Mouse (Mus musculus) forebrain, embryonic 13.5 days (tissue): ENCODE results near the gene BC051142. TPM values are rescaled to one million over a fixed set of nuclear protein-coding genes. Genes with fewer than 3 reads are reported as not detected.

Experiments used
- ATAC-seq: fragments of 200-750 bp; cut with Nextera tagmentation; 2 replicates; pipeline ENCODE4 v1.8.0; 2017
- H3K27ac ChIP-seq: fragments of 300-500 bp; sonication (generic); 2 replicates; pipeline ENCODE4 v1.5.1; 2015; ENCODE audit warnings: inconsistent platforms, mild to moderate bottlenecking, moderate library complexity
- H3K27me3 ChIP-seq: fragments of 300-500 bp; sonication (generic); 2 replicates; pipeline ENCODE4 v1.6.1; 2015; ENCODE audit warnings: mild to moderate bottlenecking, inconsistent platforms
- H3K36me3 ChIP-seq: fragments of 300-500 bp; sonication (generic); 2 replicates; pipeline ENCODE4 v1.6.1; 2015; ENCODE audit warnings: mild to moderate bottlenecking, inconsistent platforms; ENCODE audit not compliant: poor library complexity, severe bottlenecking
- H3K4me1 ChIP-seq: fragments of 300-500 bp; sonication (generic); 2 replicates; pipeline ENCODE4 v1.6.1; 2015; ENCODE audit warnings: inconsistent platforms
- H3K4me2 ChIP-seq: fragments of 300-500 bp; sonication (generic); 2 replicates; pipeline ENCODE4 v1.6.1; 2015; ENCODE audit warnings: inconsistent platforms, mild to moderate bottlenecking, moderate library complexity
- H3K4me3 ChIP-seq: fragments of 300-500 bp; sonication (generic); 2 replicates; pipeline ENCODE4 v1.5.1; 2015; ENCODE audit warnings: mild to moderate bottlenecking, inconsistent platforms
- H3K9ac ChIP-seq: fragments of 300-500 bp; sonication (generic); 2 replicates; pipeline ENCODE4 v1.6.1; 2015; ENCODE audit warnings: mild to moderate bottlenecking, inconsistent platforms
- H3K9me3 ChIP-seq: fragments of 300-500 bp; sonication (generic); replicated peaks from 2 replicates; pipeline ENCODE4 v1.6.1; 2016; ENCODE audit warnings: inconsistent platforms
- WGBS: fragments of 180-500 bp; shearing (Covaris S2); methylation state at CpG from one replicate; pipeline ENCODE4 v1.1.7; 2015; 5-methylcytosine and 5-hydroxymethylcytosine counted together
- polyA plus RNA-seq: library from polyadenylated mRNA; unstranded; fragments of >200 nt; fragmentation: Nextera tagmentation; extraction: Ambion mirVana; gene quantifications from 2 replicates; pipeline ENCODE4 v1.2.1, GENCODE M21; 2015

The BC051142 gene
- polyA plus RNA-seq, 1 experiment from 2014 or later = 2.6 TPM

DNA sequence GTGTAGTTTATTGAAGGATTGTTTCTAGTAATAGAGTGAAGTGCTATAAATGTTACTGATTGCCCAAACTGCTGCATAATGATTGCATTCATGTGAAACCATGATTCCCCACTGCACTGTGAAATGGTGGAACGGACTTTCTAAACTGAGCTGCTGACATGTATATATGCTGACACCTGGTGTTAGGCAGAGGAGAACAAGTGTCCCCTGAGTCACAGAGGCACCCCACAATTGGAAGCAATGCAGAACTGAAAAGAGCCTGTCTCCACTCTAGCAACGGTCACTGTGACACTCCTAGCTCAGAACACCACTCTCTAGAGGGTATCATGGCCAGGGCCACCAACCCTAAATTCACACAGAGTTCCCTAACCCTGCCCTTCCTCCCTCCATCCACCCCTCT lies 19.9 kb upstream of the BC051142 start:
- no peak overlapping the region for H3K9ac ChIP-seq
- 0 out of 2 replicates have a peak, but pooled peaks cover 3% of the 10 kb centered on the region for H3K4me1 ChIP-seq
- 80% methylated on average over 2 of the region's 2 CpGs for WGBS
- no peaks in the 10 kb centered on the region; the same call in 1 of the 2 replicates for H3K27me3 ChIP-seq
- no peak overlapping the region for H3K4me3 ChIP-seq
- H3K27ac ChIP-seq = no peak overlapping the region
- no peaks in the 10 kb centered on the region for H3K9me3 ChIP-seq
- ATAC-seq = no peak
- no peaks in the 10 kb centered on the region for H3K36me3 ChIP-seq
- no peak overlapping the region for H3K4me2 ChIP-seq

DNA sequence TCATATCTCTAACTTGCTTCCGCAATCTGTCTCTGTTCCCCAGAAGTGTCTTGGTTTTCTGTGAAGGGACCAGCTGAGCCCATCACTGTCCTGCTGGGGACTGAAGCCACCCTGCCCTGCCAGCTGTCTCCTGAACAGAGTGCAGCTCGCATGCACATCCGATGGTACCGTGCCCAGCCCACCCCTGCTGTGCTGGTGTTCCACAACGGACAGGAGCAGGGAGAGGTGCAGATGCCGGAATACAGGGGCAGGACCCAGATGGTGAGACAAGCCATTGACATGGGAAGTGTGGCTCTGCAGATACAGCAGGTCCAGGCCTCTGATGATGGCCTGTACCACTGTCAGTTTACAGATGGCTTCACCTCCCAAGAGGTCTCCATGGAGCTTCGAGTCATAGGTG lies 19.2 kb upstream of the BC051142 start:
- Histone ChIP-seq H3K9ac (no peak overlapping the region), H3K4me3 (no peak overlapping the region), H3K27ac (no peak overlapping the region), H3K4me1 (0 out of 2 replicates have a peak, but pooled peaks cover 3% of the 10 kb centered on the region), H3K4me2 (no peak overlapping the region), H3K36me3 (no peaks in the 10 kb centered on the region), H3K27me3 (no peaks in the 10 kb centered on the region; the same call in 1 of the 2 replicates), H3K9me3 (no peaks in the 10 kb centered on the region)
- no peak for ATAC-seq
- 83% methylated on average over 7 of the region's 7 CpGs for WGBS

DNA sequence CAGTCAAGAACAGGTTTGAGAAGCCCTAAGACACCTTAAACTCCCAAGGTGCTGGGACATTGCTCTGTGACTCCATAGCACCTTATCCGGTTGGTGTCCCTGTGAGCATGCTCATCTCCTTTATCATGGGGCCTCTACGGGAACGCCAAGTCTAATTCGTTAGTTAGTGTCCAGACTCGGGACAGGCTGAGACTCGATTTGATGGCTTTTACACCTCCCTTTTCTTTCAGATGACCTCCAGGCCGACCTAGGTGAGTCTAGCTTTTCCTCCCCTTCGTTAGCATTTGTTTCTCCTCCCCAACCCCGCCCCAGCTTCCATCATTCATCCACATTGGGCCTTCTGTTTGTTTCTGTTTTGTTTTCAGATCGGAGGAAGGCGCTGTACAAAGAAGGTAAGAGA lies 16.7 kb upstream of the BC051142 start:
- Histone ChIP-seq H3K27me3 (no peaks in the 10 kb centered on the region; the same call in 1 of the 2 replicates), H3K9me3 (no peaks in the 10 kb centered on the region), H3K36me3 (no peaks in the 10 kb centered on the region), H3K4me2 (no peak overlapping the region), H3K9ac (no peak overlapping the region), H3K4me1 (0 out of 2 replicates have a peak, but pooled peaks cover 3% of the 10 kb centered on the region), H3K4me3 (no peak overlapping the region), H3K27ac (no peak overlapping the region)
- no peak for ATAC-seq
- 66% methylated on average over 11 of the region's 11 CpGs for WGBS

DNA sequence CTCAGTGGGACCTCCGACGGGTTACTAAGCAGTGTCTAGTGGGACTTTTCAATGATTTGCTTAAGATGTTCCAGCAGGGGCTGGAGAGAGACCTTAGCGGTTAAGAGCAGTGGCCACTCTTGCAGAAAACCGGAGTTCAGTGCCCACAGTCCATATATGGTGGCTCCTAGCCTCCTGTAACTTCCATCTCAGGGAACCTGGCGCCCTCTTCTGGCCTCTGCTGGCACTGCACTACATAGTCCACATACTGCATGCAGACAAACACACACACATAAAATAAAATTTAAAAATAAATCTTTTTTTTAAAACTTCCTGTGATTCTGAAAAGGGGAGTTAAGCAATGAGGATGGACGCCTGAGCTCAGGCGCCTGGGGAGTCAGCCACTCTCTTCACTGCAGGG lies 15.4 kb upstream of the BC051142 start:
- H3K4me3 ChIP-seq = no peak overlapping the region
- H3K4me1 ChIP-seq = no peaks in the 10 kb centered on the region
- no peaks in the 10 kb centered on the region for H3K36me3 ChIP-seq
- H3K27ac ChIP-seq = no peak overlapping the region
- no peak for ATAC-seq
- no peak overlapping the region for H3K9ac ChIP-seq
- no peaks in the 10 kb centered on the region; the same call in 1 of the 2 replicates for H3K27me3 ChIP-seq
- H3K9me3 ChIP-seq = no peaks in the 10 kb centered on the region
- no peak overlapping the region for H3K4me2 ChIP-seq
- 72% methylated on average over 7 of the region's 7 CpGs for WGBS

DNA sequence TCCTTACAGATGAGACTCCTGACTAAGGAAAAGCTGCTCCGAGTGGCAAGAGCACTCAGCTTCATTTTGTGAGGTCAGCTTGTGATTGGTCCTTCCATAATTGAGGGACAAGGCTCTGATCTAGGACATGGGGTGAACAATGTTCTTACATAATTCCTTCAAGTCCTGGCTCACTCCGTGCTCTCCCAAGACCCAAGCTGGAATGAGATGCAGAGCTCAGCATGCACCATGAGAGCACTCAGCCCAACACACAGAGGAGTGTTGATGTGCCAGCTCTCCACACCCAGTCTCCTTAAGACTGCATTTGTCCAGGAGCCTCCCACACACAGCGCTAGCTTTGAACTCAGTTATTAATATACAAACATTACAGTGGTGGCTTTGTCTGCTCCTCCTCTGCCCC lies 13.9 kb upstream of the BC051142 start:
- H3K36me3 ChIP-seq = no peaks in the 10 kb centered on the region
- no peak for ATAC-seq
- no peak overlapping the region for H3K4me2 ChIP-seq
- H3K4me1 ChIP-seq = no peaks in the 10 kb centered on the region
- H3K27me3 ChIP-seq = no peaks in the 10 kb centered on the region
- H3K27ac ChIP-seq = no peak overlapping the region
- no peak overlapping the region for H3K4me3 ChIP-seq
- no peak overlapping the region for H3K9ac ChIP-seq
- 58% methylated on average over 3 of the region's 3 CpGs for WGBS
- no peaks in the 10 kb centered on the region for H3K9me3 ChIP-seq

DNA sequence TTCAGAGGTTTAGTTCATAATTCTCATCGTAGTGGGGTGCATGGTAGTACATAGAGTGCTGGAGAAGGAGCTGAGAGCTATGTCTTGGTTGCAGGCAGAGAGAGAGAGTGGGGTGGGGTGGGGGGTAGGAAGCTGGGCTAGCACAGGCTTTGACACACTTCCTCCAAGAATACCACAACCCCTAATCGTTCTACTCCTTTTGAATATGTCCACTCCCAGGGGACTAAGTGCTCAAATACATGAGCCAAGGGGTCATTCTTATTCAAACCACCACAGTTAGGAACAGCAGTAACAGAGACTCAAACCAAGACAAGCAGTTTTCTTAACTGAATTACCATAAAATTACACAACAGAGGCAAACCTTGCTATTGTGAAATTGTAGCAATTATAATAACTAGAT lies 12.0 kb upstream of the BC051142 start:
- H3K9ac ChIP-seq = no peak overlapping the region
- H3K4me1 ChIP-seq = no peaks in the 10 kb centered on the region
- no peak overlapping the region for H3K27ac ChIP-seq
- 72% methylated on average over 2 of the region's 2 CpGs for WGBS
- H3K4me3 ChIP-seq = no peak overlapping the region
- H3K9me3 ChIP-seq = no peaks in the 10 kb centered on the region
- H3K27me3 ChIP-seq = peaks cover 3% of the 10 kb centered on the region; the same call in 1 of the 2 replicates
- no peak for ATAC-seq
- no peaks in the 10 kb centered on the region for H3K36me3 ChIP-seq
- no peak overlapping the region for H3K4me2 ChIP-seq

DNA sequence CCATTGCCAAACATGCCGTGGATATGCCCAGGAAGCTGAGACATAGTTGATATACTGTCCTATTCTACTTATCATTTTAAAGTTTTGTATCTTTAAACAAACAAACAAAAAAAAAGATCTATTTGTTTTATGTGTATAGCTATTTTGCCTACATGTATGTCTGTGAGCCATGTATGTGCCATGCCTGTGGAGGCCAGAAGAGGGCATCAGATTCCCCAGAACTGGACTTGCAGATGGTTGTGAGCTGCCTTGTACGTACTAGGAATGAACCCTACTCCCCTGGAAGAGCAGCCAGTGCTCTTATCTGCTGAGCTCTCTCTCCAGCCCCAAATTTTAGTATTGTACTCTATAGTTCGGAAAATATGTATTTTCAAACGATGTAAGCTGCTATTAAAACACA lies 10.1 kb upstream of the BC051142 start:
- Histone ChIP-seq H3K4me3 (no peak overlapping the region), H3K4me1 (peaks cover 4% of the 10 kb centered on the region; the same call in 1 of the 2 replicates), H3K27me3 (peaks cover 3% of the 10 kb centered on the region; the same call in 1 of the 2 replicates), H3K27ac (no peak overlapping the region), H3K9ac (no peak overlapping the region), H3K9me3 (no peaks in the 10 kb centered on the region), H3K4me2 (no peak overlapping the region), H3K36me3 (no peaks in the 10 kb centered on the region)
- 29% methylated on average over 4 of the region's 4 CpGs for WGBS
- no peak for ATAC-seq

DNA sequence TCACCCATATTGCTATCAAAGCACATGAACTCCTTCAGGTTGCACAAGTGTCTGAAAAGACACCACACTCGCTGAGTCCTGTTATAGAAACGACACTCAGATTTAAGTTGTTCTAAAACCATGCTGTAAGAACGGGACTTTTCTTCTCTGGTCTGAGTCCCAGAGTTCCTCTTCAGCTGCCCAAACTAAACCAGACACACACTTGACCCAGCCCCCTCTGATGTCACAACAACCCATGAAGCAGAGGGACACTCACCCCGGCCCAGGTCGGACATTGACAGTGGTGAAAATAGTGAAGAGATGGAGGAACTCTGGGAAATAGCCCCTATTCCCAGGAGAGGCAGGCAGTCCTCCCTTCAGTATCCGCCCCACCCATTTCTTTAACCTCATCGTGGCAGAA lies 7.1 kb upstream of the BC051142 start:
- Histone ChIP-seq H3K36me3 (no peaks in the 10 kb centered on the region), H3K27me3 (peaks cover 3% of the 10 kb centered on the region; the same call in 1 of the 2 replicates), H3K4me1 (peaks cover 4% of the 10 kb centered on the region; the same call in 1 of the 2 replicates), H3K4me2 (peak overlapping the region; percentile 70), H3K27ac (no peak overlapping the region), H3K4me3 (no peak overlapping the region), H3K9ac (no peak overlapping the region), H3K9me3 (no peaks in the 10 kb centered on the region)
- 76% methylated on average over 7 of the region's 7 CpGs for WGBS
- ATAC-seq = no peak

DNA sequence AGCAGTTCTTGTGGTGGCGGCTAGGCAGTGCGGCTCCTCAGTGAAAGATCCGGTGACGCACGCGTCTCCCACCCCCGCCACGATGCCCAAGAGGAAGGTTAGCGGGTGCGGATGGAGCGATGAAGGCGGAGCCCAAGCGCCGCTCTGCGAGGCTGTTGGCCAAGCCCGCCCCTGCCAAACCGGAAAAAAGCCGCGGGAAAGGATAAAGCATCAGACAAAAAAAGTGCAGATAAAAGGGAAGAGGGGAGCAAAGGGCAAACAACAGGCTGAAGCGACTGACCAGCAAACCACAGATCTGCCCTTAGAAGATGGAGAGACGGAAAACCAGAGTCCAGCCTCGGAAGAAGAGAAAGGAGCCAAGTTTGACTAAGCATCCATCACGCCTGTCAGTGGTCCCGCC lies 6.3 kb upstream of the BC051142 start:
- Histone ChIP-seq H3K27ac (no peak overlapping the region), H3K4me2 (peak overlapping the region; percentile 70), H3K27me3 (peaks cover 3% of the 10 kb centered on the region; the same call in 1 of the 2 replicates), H3K4me3 (peak overlapping the region; percentile 47), H3K4me1 (peaks cover 4% of the 10 kb centered on the region; the same call in 1 of the 2 replicates), H3K9me3 (no peaks in the 10 kb centered on the region), H3K9ac (peak overlapping the region; percentile 58), H3K36me3 (no peaks in the 10 kb centered on the region)
- ATAC-seq = peak; percentile 65; the same call in 1 of the 2 replicates
- WGBS = 4% methylated on average over 24 of the region's 24 CpGs

DNA sequence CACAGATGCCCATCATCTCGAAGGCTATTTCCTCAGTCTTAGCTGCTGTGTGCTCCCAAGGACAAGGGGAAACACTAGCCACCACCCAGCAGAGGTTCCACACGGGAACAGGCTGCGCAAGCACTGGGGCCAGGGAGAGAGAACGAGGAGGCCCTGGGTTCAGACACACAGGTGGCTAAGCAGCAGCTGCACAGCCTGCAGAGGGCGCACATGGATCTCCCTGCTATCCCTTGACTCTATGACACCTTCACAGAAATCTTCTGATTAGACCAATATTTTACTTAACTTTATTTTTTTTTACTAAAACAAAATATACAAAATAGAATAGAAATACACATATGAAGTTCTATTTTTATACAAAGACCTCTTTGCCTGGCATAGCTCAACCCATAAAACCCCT lies 1.3 kb upstream of the BC051142 start:
- no peak overlapping the region for H3K27ac ChIP-seq
- H3K4me2 ChIP-seq = no peak overlapping the region
- no peaks in the 10 kb centered on the region for H3K9me3 ChIP-seq
- H3K9ac ChIP-seq = no peak overlapping the region
- no peak for ATAC-seq
- H3K36me3 ChIP-seq = no peaks in the 10 kb centered on the region
- 65% methylated on average over 5 of the region's 5 CpGs for WGBS
- H3K27me3 ChIP-seq = no peaks in the 10 kb centered on the region
- H3K4me1 ChIP-seq = no peaks in the 10 kb centered on the region; the same call in 1 of the 2 replicates
- H3K4me3 ChIP-seq = no peak overlapping the region

DNA sequence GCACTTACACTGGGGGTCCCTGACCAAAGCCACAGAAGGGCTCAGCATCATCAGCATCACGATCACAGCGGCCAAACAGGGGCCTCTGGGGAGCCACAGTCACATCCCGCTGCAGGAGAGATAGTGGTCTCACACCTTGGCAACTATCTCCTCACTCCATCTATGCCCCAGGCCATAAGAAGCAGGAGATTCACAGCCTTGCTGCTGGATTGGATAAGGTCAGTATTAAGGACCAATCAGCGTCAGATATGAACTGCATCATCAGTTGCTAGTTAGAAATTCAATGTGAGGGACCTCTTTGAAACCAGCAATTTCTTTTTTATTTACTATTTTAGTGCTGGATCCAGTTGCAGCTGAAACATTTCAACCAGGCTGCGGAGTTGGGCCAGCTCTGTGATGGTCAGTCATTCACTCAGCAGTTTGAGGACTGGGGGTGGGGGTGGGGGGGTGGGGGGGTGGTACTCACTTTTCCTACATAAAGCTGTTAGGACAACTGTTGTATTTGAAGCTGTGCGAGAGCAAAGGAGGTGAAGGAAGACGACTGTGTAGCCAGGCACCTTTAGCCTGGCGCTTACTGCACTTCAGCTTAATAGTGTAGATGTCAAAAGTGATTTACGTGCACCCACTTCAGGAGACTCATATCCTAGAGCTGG lies 436 bp upstream of the BC051142 start:
- no peak overlapping the region for H3K9ac ChIP-seq
- 20% methylated on average over 9 of the region's 9 CpGs for WGBS
- peak; percentile 88 for ATAC-seq

DNA sequence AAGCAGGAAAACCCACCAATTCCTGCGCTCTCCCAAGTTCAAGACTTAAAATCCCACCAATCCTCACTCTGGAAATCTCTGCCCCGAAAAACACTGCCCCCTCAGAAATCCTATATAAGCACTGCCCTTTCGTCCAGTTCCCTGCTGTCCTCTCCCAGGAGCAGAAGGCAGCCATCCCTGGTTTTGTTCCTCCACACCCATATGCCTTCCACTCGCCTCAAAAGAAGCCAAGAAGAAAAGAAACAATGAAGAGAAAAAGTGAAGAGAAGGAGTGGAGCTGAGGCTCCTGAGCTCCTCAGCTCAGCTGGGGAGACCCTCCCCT lies 735 bp downstream of the BC051142 start:
- Histone ChIP-seq H3K9ac (peak overlapping the region; percentile 84), H3K4me1 (no peaks in the 10 kb centered on the region; the same call in 1 of the 2 replicates), H3K27me3 (no peaks in the 10 kb centered on the region), H3K9me3 (no peaks in the 10 kb centered on the region), H3K4me3 (peak overlapping the region; percentile 58), H3K4me2 (peak overlapping the region; percentile 65), H3K36me3 (no peaks in the 10 kb centered on the region), H3K27ac (peak overlapping the region; percentile 97)
- no peak for ATAC-seq
- 40% methylated on average over 4 of the region's 4 CpGs for WGBS

More for the DNA sequence above, 436 bp upstream of the BC051142 start:
- Histone ChIP-seq H3K27me3 (no peaks in the 10 kb centered on the region), H3K36me3 (no peaks in the 10 kb centered on the region), H3K4me3 (peak overlapping the region; percentile 58), H3K4me2 (peak overlapping the region; percentile 65), H3K4me1 (no peaks in the 10 kb centered on the region; the same call in 1 of the 2 replicates), H3K9me3 (no peaks in the 10 kb centered on the region), H3K27ac (peak overlapping the region; percentile 97)

DNA sequence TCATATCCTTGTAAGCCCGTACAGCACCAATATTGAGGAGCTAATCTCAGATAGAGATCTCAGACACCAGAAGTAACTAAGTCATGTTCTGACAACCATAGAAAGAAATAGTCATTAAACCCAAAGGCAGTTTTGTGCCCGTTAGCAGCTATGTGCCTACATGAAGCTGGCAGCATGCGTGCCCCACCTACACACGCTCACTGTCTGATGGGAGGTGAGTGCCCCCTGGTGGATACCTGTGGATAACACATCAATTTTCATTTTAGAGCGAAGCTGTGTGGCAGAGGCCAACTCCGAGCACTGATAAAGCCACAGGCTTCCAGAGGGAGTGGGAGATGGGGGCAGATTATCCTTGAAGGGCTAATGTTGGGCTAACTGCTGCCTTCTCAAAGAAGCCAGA lies 12.5 kb downstream of the BC051142 start:
- ATAC-seq = 0 out of 2 replicates have a peak, but pooled peaks have one; percentile 16
- H3K4me3 ChIP-seq = no peak overlapping the region

More for the DNA sequence above, 12.5 kb downstream of the BC051142 start:
- Histone ChIP-seq H3K27me3 (peaks cover 13% of the 10 kb centered on the region), H3K9ac (no peak overlapping the region), H3K9me3 (no peaks in the 10 kb centered on the region), H3K4me1 (no peaks in the 10 kb centered on the region), H3K27ac (no peak overlapping the region), H3K4me2 (no peak overlapping the region), H3K36me3 (no peaks in the 10 kb centered on the region)
- 19% methylated on average over 6 of the region's 6 CpGs for WGBS
